Mouse (Mus musculus) stomach, postnatal 0 days (tissue): ENCODE measurements around the gene Rtn2.

Experiments used
- CTCF ChIP-seq: IDR thresholded peaks from 2 replicates; pipeline ENCODE4 v1.5.1; 2016; ENCODE audit warnings: antibody characterized with exemption, low read depth, mild to moderate bottlenecking, moderate library complexity
- EP300 ChIP-seq: optimal IDR thresholded peaks from 2 replicates; pipeline ENCODE3; 2016; ENCODE audit warnings: antibody characterized with exemption

- TF ChIP-seq EP300 (no peak), CTCF (no peak)
Observed at GRCm38 (mm10) chr7:19314033-19314432, 31.6 kb downstream of the Rtn2 start.
